Mouse (Mus musculus): ENCODE data around the gene Fars2. TPM values are rescaled to one million over a fixed set of nuclear protein-coding genes. Genes with fewer than 3 reads are reported as not detected.

Fars2 gene
- polyA plus RNA-seq, 1 experiment from 2014 or later = 31.4 TPM

DNA sequence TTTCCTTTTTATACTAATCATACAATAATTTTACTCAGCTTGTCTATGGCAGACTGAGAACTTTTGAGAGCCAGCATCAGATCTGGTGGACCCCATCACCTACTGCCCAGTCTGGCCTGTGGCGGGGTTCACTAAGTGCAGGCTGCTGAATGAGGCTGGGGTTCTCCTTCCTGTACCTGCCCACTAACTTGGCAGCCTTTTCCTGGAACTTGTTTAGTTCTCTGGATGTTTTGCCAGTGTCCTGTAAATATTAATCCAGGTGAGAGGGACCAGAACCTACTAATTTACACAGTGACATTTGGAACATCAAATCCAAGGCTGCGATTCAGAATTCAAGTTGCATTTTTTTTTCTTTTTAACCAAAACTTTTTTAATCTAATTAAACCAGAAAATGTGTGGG is 367.2 kb downstream of the Fars2 start:
- CTCF ChIA-PET = no interaction called here
- in situ Hi-C loops (cut with MboI; ENCODE audit: low pct_unique_long_range_greater_than_20kb) = no loop called here
- ATAC-seq = no peak
- POLR2A ChIA-PET = no interaction called here
- no peak for TF ChIP-seq CTCF (IDR thresholded peaks at IDR 0.05)
- DNase-seq (ENCODE audit: low read depth, low spot score) = no peak
- no peaks in the 10 kb centered on the region for H3K27me3 ChIP-seq

DNA sequence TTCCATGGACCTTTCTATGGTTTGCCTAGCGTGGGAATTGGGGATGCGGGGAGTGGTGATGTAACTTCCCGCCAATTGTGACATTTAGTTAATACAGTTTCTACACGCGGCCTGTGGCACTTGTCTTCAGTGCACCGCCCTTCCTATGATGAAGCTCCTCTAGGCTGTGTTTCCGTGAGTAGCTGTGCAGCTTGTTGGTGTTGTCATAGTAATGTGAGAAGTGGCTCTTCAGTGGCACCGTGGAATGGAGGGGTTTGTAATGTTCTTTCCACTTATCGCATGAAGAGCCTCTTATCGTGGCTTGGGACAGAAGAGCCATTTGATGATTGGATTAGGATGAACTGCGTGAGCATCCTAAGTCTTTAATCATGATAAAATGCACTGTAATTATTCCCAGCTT is 369.5 kb downstream of the Fars2 start:
- DNase-seq (ENCODE audit: low read depth, low spot score) = no peak
- no peak for ATAC-seq
- H3K27me3 ChIP-seq = no peaks in the 10 kb centered on the region
- in situ Hi-C loops (cut with MboI; ENCODE audit: low pct_unique_long_range_greater_than_20kb) = no loop called here
- ChIA-PET POLR2A (no interaction called here), CTCF (interaction anchor here (1.5 to 2.2 kb wide), 2 partner anchors 12 to 14 kb away, joined by 3 to 5 read pairs; no protein-coding TSS in a partner anchor)
- no peak for TF ChIP-seq CTCF (IDR thresholded peaks at IDR 0.05)

DNA sequence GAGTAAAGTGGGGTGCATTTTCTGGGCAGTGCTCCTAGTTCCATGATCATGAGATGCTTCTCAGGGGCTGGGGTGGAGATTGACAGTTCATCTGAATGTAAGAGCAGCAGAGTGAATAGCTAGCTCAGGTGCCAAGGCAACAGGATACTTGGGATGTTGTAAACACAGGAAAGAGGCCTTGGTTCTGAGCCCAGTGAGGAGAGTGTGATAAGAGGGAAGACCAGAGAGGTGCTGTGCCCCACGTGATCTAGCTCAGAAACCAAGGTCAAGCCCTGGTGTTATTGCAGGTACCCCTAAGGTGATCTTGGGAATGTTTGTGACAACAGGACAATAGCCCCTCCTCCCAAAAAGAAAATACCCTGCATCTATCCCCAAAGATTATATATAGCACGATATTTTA is 372.2 kb downstream of the Fars2 start:
- no peak for ATAC-seq
- no peak for DNase-seq (ENCODE audit: low read depth, low spot score)
- ChIA-PET POLR2A (interaction anchor here (0.9 kb wide), 1 partner anchor 62 kb away, joined by 3 read pairs; no protein-coding TSS in a partner anchor), CTCF (interaction anchor here (0.9 kb wide), 1 partner anchor 15 kb away, joined by 3 read pairs; no protein-coding TSS in a partner anchor)
- no peaks in the 10 kb centered on the region for H3K27me3 ChIP-seq
- no peak for TF ChIP-seq CTCF (IDR thresholded peaks at IDR 0.05)
- in situ Hi-C loops (cut with MboI; ENCODE audit: low pct_unique_long_range_greater_than_20kb) = no loop called here

DNA sequence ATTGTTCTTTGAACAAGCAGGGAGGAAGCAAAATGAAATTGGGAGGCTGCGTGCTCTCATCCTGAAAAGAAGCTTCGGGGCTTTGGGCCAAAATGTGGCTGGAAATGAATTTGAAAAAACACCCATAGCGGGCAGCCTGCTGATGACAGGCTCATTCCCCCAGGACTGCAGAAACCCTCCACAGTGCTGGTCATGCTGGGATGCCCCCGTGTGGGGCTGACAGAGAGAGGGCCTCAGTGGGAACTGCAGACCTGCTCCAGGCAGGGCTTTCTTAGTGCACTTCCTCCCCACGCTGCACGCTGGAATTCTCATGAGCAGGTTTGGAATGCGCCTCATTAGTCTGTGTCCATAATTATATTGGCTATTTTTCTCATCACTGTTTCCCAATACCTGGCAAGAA is 373.4 kb downstream of the Fars2 start:
- ATAC-seq (no peak), DNase-seq (ENCODE audit: low read depth, low spot score) (no peak)
- TF ChIP-seq CTCF (IDR thresholded peaks at IDR 0.05) = no peak
- POLR2A ChIA-PET = no interaction called here
- H3K27me3 ChIP-seq = no peaks in the 10 kb centered on the region
- in situ Hi-C loops (cut with MboI; ENCODE audit: low pct_unique_long_range_greater_than_20kb) = no loop called here
- CTCF ChIA-PET = no interaction called here

GRCm38 (mm10) chr13:36492397-36492796 is 375.2 kb downstream of the Fars2 start:
- in situ Hi-C loops (cut with MboI; ENCODE audit: low pct_unique_long_range_greater_than_20kb) = no loop called here
- CTCF ChIA-PET = no interaction called here
- no peak for TF ChIP-seq CTCF (IDR thresholded peaks at IDR 0.05)
- POLR2A ChIA-PET = no interaction called here
- no peak for DNase-seq (ENCODE audit: low read depth, low spot score)
- no peak for ATAC-seq
- H3K27me3 ChIP-seq = no peaks in the 10 kb centered on the region

- ChIA-PET CTCF (no interaction called here), POLR2A (no interaction called here)
- H3K27me3 ChIP-seq = no peaks in the 10 kb centered on the region
- no peak for ATAC-seq
- DNase-seq (ENCODE audit: low read depth, low spot score) = no peak
- in situ Hi-C loops (cut with MboI; ENCODE audit: low pct_unique_long_range_greater_than_20kb) = no loop called here
- TF ChIP-seq CTCF (IDR thresholded peaks at IDR 0.05) = no peak
Observed at GRCm38 (mm10) chr13:36493294-36493693, 376.1 kb downstream of the Fars2 start.

DNA sequence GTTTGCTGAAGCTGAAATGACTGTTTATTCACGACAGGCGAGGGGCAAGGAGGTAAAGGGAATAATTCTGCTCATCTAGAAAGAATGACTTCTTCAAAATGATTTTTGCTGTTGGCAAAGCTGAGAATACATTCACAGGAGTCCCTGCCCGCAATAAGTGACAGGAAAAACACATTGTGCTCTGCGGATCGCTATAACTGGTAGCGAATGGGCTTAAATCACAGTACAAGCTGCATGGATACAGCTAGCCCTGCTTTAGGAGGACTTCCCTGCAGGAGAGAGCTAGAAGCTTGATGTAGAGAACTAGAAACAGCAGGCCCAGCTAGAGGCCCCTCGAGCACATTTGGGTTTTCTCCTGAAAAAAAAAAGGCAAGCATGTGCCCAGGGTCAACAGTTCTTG is 376.6 kb downstream of the Fars2 start:
- H3K27me3 ChIP-seq = no peaks in the 10 kb centered on the region
- ChIA-PET CTCF (no interaction called here), POLR2A (no interaction called here)
- in situ Hi-C loops (cut with MboI; ENCODE audit: low pct_unique_long_range_greater_than_20kb) = no loop called here
- no peak for DNase-seq (ENCODE audit: low read depth, low spot score)
- ATAC-seq = no peak
- TF ChIP-seq CTCF (IDR thresholded peaks at IDR 0.05) = no peak

DNA sequence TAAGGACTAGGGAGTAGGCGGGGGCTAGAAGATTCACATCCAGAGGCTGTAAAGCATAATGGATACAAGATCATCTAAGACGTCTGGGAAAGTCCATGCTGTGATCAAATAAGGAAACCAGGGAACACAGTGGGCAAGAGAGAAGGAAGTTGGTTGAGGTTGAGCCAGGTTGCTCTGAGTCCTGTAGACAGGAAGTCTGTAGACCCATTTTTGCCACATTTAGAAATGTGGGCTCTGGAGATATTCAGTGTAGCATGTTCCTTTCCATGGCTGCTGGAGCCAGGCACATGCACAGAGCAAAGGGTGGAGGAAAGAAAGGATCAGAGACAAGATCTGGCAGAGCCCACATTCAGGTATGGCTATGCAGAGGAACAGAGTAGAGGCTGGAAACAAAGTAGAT is 378.8 kb downstream of the Fars2 start:
- ATAC-seq (no peak), DNase-seq (ENCODE audit: low read depth, low spot score) (no peak)
- in situ Hi-C loops (cut with MboI; ENCODE audit: low pct_unique_long_range_greater_than_20kb) = no loop called here
- TF ChIP-seq CTCF (IDR thresholded peaks at IDR 0.05) = no peak
- POLR2A ChIA-PET = no interaction called here
- no peaks in the 10 kb centered on the region for H3K27me3 ChIP-seq
- CTCF ChIA-PET = no interaction called here

DNA sequence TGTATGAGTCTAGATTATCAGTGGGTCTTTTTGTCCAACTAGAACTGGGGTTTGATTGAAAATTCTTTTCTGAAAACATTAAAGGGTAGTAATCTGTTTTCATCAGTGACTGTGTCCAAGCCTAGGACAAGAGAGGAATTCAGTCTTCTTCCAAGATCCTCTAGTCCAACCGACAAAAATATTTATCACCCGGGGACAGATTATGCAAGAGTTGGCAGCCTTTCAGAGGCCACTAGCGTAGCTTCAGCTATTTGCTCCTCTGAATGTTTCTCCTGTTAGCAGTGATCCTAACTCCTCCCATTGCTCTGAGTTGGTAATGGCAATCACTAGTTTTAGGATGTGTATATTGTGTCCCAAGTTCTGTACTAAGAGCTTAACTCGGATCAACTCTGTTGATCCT is 380.1 kb downstream of the Fars2 start:
- CTCF ChIA-PET = no interaction called here
- no peak for ATAC-seq

GRCm38 (mm10) chr13:36500370-36500905 is 383.2 kb downstream of the Fars2 start:
- CTCF ChIA-PET = no interaction called here

More for the DNA sequence above, 380.1 kb downstream of the Fars2 start:
- no peak for TF ChIP-seq CTCF (IDR thresholded peaks at IDR 0.05)
- H3K27me3 ChIP-seq = no peaks in the 10 kb centered on the region
- in situ Hi-C loops (cut with MboI; ENCODE audit: low pct_unique_long_range_greater_than_20kb) = no loop called here
- POLR2A ChIA-PET = interaction anchor here (0.9 kb wide), 1 partner anchor 46 kb away, joined by 3 read pairs; no protein-coding TSS in a partner anchor
- DNase-seq (ENCODE audit: low read depth, low spot score) = no peak

GRCm38 (mm10) chr13:36503551-36503950 is 386.3 kb downstream of the Fars2 start:
- in situ Hi-C loops (cut with MboI; ENCODE audit: low pct_unique_long_range_greater_than_20kb) = no loop called here
- ATAC-seq = no peak
- POLR2A ChIA-PET = no interaction called here

More at GRCm38 (mm10) chr13:36500370-36500905, 383.2 kb downstream of the Fars2 start:
- TF ChIP-seq CTCF (IDR thresholded peaks at IDR 0.05) = no peak
- no peaks in the 10 kb centered on the region for H3K27me3 ChIP-seq
- POLR2A ChIA-PET = no interaction called here
- in situ Hi-C loops (cut with MboI; ENCODE audit: low pct_unique_long_range_greater_than_20kb) = no loop called here
- DNase-seq (ENCODE audit: low read depth, low spot score) (no peak), ATAC-seq (no peak)

DNA sequence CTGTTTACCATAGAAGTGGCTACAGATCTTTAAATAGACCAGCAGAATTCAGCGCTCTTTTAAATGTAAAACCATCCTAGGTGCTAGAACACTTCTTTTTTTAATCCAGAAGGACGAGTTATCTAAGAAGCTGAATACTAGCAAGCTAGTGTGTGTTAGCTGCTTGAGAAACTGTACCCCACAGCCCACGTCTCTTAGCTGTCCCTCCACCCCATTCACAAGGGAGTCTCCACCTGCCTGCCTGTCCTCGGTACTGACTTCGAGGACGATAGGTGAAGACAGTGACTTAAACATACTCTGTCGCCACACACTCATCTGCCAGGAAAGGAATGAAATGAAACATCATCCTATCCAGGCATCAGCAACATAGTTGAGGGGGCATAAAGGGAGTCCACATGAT is 386.8 kb downstream of the Fars2 start:
- H3K27me3 ChIP-seq = no peaks in the 10 kb centered on the region
- CTCF ChIA-PET = interaction anchor here (1.4 kb wide), 1 partner anchor 13 kb away, joined by 4 read pairs; no protein-coding TSS in a partner anchor
- in situ Hi-C loops (cut with MboI; ENCODE audit: low pct_unique_long_range_greater_than_20kb) = no loop called here
- POLR2A ChIA-PET = no interaction called here
- ATAC-seq (no peak), DNase-seq (ENCODE audit: low read depth, low spot score) (no peak)
- TF ChIP-seq CTCF (IDR thresholded peaks at IDR 0.05) = no peak

More at GRCm38 (mm10) chr13:36503551-36503950, 386.3 kb downstream of the Fars2 start:
- TF ChIP-seq CTCF (IDR thresholded peaks at IDR 0.05) = no peak
- DNase-seq (ENCODE audit: low read depth, low spot score) = no peak
- CTCF ChIA-PET = interaction anchor here (1.4 kb wide), 1 partner anchor 14 kb away, joined by 4 read pairs; no protein-coding TSS in a partner anchor
- no peaks in the 10 kb centered on the region for H3K27me3 ChIP-seq

Measured in Patski (cell line).